Mouse (Mus musculus): Measurements from ENCODE around the gene 4933430I17Rik. TPM values are rescaled to one million over a fixed set of nuclear protein-coding genes. Genes with fewer than 3 reads are reported as not detected.

The 4933430I17Rik gene
- polyA plus RNA-seq, 1 experiment from 2014 or later = 0.49 TPM

DNA sequence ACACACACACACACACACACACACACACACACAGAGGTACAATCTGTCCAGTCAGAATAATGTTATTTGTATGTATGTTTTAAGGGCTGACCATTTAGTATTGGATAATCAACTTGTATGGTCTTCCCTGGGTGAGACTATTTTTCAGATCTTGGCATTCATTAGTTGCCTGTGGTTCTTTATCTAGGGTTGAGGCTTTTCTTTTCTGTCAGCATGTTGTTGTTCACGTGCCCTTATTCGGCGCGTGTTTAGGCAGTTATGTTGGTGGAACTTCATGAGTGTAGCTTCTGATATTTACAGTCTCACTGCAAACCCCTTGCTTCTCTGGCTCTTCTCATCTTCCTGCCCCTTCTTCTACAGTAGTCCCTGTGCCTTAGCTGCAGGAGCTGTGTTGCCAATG, 2.5 kb downstream of the 4933430I17Rik start:
- 82% methylated on average over 4 of the region's 4 CpGs for WGBS
- no peaks in the 10 kb centered on the region for H3K27me3 ChIP-seq (ENCODE audit: insufficient read depth, low read length)

DNA sequence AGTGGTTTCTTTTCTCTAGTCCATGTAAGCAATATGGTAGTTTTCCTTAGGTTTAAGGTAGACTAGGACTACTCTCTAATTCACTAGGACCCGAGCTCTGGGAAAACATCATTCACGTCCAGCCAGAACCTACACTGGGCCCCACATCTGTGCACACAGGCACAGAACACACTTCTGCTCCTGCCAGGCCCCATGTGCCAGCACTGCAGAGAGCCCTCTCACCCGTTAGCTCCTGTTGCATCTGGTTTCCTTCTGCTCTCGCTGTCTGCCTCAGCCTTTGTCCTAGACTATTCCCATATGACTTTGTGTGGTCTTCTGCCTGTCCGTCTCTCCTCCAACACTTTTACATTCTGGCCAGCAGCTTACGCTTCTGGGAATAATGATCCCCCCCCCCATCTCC, 8.6 kb downstream of the 4933430I17Rik start:
- Histone ChIP-seq H3K27me3 (ENCODE audit: insufficient read depth, low read length) (no peaks in the 10 kb centered on the region), H3K27ac (ENCODE audit: low read length) (no peak overlapping the region), H3K9ac (replicated peaks; ENCODE audit: low read length) (no peak overlapping the region), H3K4me2 (replicated peaks; ENCODE audit: low read depth, low read length) (no peak overlapping the region), H3K4me1 (ENCODE audit: insufficient read depth, low read length) (no peaks in the 10 kb centered on the region), H3K4me3 (ENCODE audit: low read length) (no peak overlapping the region), H3K36me3 (ENCODE audit: insufficient read depth, low read length) (no peaks in the 10 kb centered on the region), H3K9me3 (ENCODE audit: low read length) (no peaks in the 10 kb centered on the region)
- 90% methylated on average over 6 of the region's 6 CpGs for WGBS
- ATAC-seq (ENCODE audit: low FRiP score, low TSS enrichment) = no peak

More for the DNA sequence above, 2.5 kb downstream of the 4933430I17Rik start:
- Histone ChIP-seq H3K4me3 (ENCODE audit: low read length) (no peak overlapping the region), H3K36me3 (ENCODE audit: insufficient read depth, low read length) (peaks cover 5% of the 10 kb centered on the region; the same call in 1 of the 2 replicates), H3K4me1 (ENCODE audit: insufficient read depth, low read length) (peaks cover 6% of the 10 kb centered on the region), H3K9ac (replicated peaks; ENCODE audit: low read length) (no peak overlapping the region), H3K27ac (ENCODE audit: low read length) (no peak overlapping the region), H3K9me3 (ENCODE audit: low read length) (no peaks in the 10 kb centered on the region), H3K4me2 (replicated peaks; ENCODE audit: low read depth, low read length) (no peak overlapping the region)
- no peak for ATAC-seq (ENCODE audit: low FRiP score, low TSS enrichment)

DNA sequence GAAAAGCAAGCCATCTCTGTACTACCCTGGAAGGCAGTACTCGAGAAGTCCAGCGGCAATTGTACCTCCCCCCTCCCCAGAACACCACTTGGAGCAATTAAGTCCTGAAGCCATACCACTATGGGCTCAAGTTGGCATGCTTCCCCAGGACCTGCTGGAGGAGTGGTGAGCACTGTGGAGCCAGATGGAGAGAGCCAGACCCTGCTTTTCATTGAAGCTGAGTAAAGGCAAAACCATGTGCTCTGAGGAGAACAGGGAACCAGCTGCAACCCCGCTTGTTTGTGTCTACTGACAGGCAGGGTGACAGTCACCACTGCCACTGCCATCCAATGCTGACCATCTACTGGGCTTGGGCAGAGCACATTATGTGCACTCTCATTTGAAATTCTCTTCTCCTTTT, 16.6 kb downstream of the 4933430I17Rik start:
- no peaks in the 10 kb centered on the region for H3K4me1 ChIP-seq (ENCODE audit: insufficient read depth, low read length)
- no peak overlapping the region for H3K9ac ChIP-seq (replicated peaks; ENCODE audit: low read length)
- no peaks in the 10 kb centered on the region for H3K36me3 ChIP-seq (ENCODE audit: insufficient read depth, low read length)
- no peak overlapping the region for H3K27ac ChIP-seq (ENCODE audit: low read length)
- no peak overlapping the region for H3K4me3 ChIP-seq (ENCODE audit: low read length)
- ATAC-seq (ENCODE audit: low FRiP score, low TSS enrichment) = no peak
- H3K27me3 ChIP-seq (ENCODE audit: insufficient read depth, low read length) = no peaks in the 10 kb centered on the region
- no peaks in the 10 kb centered on the region for H3K9me3 ChIP-seq (ENCODE audit: low read length)
- H3K4me2 ChIP-seq (replicated peaks; ENCODE audit: low read depth, low read length) = no peak overlapping the region
- WGBS = 82% methylated on average over 3 of the region's 3 CpGs

DNA sequence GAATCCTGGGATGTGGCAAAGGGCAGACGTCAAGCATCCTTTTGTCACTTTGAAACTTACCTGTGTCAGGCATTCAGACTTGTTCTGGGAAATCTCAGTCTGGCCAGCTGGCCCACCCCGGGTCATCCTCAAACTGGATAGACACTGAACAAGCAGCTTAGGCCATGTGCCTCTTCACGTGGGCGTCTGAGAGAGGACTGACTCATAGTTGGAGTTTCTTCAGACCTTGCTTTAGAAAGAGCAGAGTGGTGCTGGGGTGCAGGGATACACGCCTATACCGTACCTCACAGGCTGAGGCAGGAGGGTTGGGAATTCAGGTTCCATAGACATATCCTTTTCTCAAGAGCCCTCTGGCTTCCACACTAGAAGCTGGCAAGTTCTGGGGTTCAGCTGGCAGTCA, 18.6 kb downstream of the 4933430I17Rik start:
- Histone ChIP-seq H3K4me2 (replicated peaks; ENCODE audit: low read depth, low read length) (no peak overlapping the region), H3K9me3 (ENCODE audit: low read length) (no peaks in the 10 kb centered on the region), H3K4me1 (ENCODE audit: insufficient read depth, low read length) (no peaks in the 10 kb centered on the region), H3K4me3 (ENCODE audit: low read length) (no peak overlapping the region), H3K36me3 (ENCODE audit: insufficient read depth, low read length) (no peaks in the 10 kb centered on the region), H3K9ac (replicated peaks; ENCODE audit: low read length) (no peak overlapping the region), H3K27me3 (ENCODE audit: insufficient read depth, low read length) (no peaks in the 10 kb centered on the region), H3K27ac (ENCODE audit: low read length) (no peak overlapping the region)
- ATAC-seq (ENCODE audit: low FRiP score, low TSS enrichment) = no peak
- WGBS = 86% methylated on average over 6 of the region's 6 CpGs

DNA sequence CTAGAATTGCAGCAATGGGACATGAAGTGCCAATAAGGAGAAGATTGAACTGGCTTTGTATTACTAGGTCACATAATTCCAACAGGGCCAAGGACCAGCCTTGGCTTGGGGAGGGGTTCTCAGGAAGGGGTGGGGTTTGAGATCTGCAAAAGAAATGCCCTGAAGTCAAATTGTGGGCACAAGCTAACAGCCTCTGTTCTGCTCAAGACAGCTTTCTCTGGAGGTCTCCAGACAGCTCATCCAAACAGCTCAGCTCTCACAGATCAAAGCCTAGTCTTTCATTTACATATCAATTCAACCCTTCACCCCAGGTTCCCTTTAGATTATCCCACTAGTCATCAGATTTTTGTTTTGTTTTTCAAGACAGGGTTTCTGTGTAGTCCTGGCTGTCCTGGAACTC, 19.6 kb downstream of the 4933430I17Rik start:
- no peaks in the 10 kb centered on the region for H3K4me1 ChIP-seq (ENCODE audit: insufficient read depth, low read length)
- H3K27me3 ChIP-seq (ENCODE audit: insufficient read depth, low read length) = no peaks in the 10 kb centered on the region
- ATAC-seq (ENCODE audit: low FRiP score, low TSS enrichment) = no peak
- H3K4me3 ChIP-seq (ENCODE audit: low read length) = no peak overlapping the region
- H3K27ac ChIP-seq (ENCODE audit: low read length) = no peak overlapping the region
- H3K9me3 ChIP-seq (ENCODE audit: low read length) = no peaks in the 10 kb centered on the region
- no peak overlapping the region for H3K9ac ChIP-seq (replicated peaks; ENCODE audit: low read length)
- H3K4me2 ChIP-seq (replicated peaks; ENCODE audit: low read depth, low read length) = no peak overlapping the region
- H3K36me3 ChIP-seq (ENCODE audit: insufficient read depth, low read length) = no peaks in the 10 kb centered on the region

DNA sequence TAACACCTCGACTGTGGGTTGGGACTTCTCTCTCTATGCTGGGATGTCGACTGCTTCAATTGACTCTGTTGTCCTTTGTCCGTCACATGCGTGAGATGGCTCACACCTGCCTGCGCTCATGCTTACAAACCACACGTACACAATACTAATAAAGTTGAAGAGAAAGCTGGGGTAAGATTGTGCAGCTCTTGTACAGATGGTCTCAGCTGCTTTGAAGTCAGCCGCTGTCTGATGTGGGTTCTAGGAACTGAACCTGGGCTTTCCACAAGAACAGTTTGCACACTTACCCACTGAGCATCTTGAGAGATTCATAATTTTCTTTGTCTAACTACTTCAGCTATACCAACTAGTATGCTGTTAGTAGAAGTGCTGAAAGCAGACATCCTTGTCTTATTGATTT, 26.8 kb downstream of the 4933430I17Rik start:
- Histone ChIP-seq H3K4me2 (replicated peaks; ENCODE audit: low read depth, low read length) (no peak overlapping the region), H3K9ac (replicated peaks; ENCODE audit: low read length) (no peak overlapping the region), H3K36me3 (ENCODE audit: insufficient read depth, low read length) (no peaks in the 10 kb centered on the region), H3K27ac (ENCODE audit: low read length) (no peak overlapping the region), H3K27me3 (ENCODE audit: insufficient read depth, low read length) (no peaks in the 10 kb centered on the region), H3K4me3 (ENCODE audit: low read length) (no peak overlapping the region), H3K4me1 (ENCODE audit: insufficient read depth, low read length) (no peaks in the 10 kb centered on the region), H3K9me3 (ENCODE audit: low read length) (no peaks in the 10 kb centered on the region)
- no peak for ATAC-seq (ENCODE audit: low FRiP score, low TSS enrichment)
- WGBS = 70% methylated on average over 7 of the region's 7 CpGs

DNA sequence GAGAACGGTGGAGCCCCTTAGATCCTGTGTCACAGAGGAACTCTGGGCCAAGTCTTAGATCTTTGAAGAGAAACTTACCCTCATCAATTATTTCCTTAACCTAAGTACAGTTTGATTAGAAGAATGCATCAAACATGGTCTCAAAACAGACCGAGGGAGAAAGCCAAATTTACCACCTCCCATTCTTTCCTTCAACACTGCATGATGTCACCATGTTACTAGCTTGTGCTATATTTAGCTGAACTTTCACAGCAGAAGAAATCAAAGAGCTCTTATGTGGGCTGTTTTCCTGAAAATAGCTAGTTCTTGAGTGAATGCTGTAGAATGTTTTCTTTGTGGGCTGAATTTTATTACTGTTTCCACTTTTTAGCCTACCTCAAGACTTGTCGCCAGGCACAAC, 32.3 kb downstream of the 4933430I17Rik start:
- WGBS = 50% methylated on average over 3 of the region's 3 CpGs
- no peak overlapping the region for H3K4me3 ChIP-seq (ENCODE audit: low read length)
- ATAC-seq (ENCODE audit: low FRiP score, low TSS enrichment) = no peak

DNA sequence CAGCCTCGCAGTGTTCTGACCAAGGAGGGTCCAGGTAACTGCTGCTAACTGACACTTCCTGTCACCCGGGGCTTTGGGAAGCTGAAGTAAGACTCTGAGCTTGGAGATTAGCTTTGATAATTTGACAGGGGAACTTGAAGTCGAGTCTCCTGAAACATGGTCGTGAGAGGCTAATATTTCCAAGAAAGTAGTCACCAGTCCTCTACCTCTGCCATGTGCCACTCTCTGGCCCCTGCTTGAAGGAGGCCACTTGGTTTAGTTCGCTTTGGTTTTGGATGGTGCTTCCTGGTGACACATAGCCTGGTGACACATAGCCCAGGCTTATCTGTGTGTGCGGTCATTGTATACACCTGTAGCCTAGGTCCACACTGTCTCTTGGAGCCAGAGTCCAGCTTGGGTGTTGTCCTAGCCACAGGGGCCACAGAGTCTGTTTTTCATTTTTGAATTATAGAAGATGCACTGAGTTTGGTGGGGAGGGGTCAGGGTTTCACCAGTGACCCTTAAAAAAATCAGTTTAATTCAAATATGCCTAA, 34.7 kb downstream of the 4933430I17Rik start, which contains the start of gene Rgs3:
Gene Rgs3, plus strand, starts transcription at position 51 of the 533 bp plus-strand sequence.
- no peak within 1 kb of the TSS for H3K4me2 ChIP-seq (replicated peaks; ENCODE audit: low read depth, low read length)
- ATAC-seq (ENCODE audit: low FRiP score, low TSS enrichment) = no peak
- 58% methylated on average over 6 of the region's 6 CpGs for WGBS
- H3K4me1 ChIP-seq (ENCODE audit: insufficient read depth, low read length) = no peaks in the 10 kb centered on the region; the same call in 1 of the 2 replicates
- H3K27ac ChIP-seq (ENCODE audit: low read length) = no peak within 1 kb of the TSS
- H3K27me3 ChIP-seq (ENCODE audit: insufficient read depth, low read length) = no peaks in the 10 kb centered on the region
- H3K4me3 ChIP-seq (ENCODE audit: low read length) = no peak within 1 kb of the TSS
- H3K9ac ChIP-seq (replicated peaks; ENCODE audit: low read length) = no peak within 1 kb of the TSS
- H3K9me3 ChIP-seq (ENCODE audit: low read length) = no peaks in the 10 kb centered on the region
- no peaks in the 10 kb centered on the region for H3K36me3 ChIP-seq (ENCODE audit: insufficient read depth, low read length)

More for the DNA sequence above, 32.3 kb downstream of the 4933430I17Rik start:
- Histone ChIP-seq H3K9ac (replicated peaks; ENCODE audit: low read length) (no peak overlapping the region), H3K9me3 (ENCODE audit: low read length) (no peaks in the 10 kb centered on the region), H3K4me2 (replicated peaks; ENCODE audit: low read depth, low read length) (no peak overlapping the region), H3K36me3 (ENCODE audit: insufficient read depth, low read length) (no peaks in the 10 kb centered on the region), H3K27me3 (ENCODE audit: insufficient read depth, low read length) (no peaks in the 10 kb centered on the region), H3K4me1 (ENCODE audit: insufficient read depth, low read length) (no peaks in the 10 kb centered on the region), H3K27ac (ENCODE audit: low read length) (no peak overlapping the region)

DNA sequence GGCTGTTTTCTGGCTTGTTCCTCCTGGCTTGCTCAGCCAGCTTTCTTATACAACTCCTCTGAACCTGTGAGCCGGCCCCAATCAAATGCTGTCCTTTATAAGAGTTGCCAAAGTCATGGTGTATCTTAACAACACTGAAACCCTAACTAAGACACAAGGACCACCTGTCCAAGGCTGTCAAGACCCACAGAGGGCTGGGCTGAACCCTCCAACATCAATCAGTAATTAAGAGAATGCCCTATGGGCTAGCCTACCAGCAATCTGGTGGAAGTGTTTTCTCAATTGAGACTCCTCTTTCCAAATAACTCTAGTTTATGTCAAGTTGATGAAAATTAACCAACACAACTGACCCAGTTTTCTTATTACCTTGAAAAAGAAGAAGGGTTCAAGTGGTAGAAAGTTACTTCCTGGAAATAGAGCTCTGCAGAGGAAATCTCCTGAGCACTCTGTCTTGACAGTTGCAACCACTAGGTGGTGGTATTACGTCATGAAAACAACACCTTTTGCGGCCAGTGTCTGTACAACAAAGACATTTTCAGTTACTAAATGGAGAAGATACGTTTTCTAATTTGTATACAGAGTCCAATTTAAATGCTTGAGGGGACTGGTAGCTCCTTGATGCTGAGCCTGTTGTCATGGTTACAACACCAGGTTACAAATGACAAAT, 35.9 kb downstream of the 4933430I17Rik start:
- peaks cover under 1% of the 10 kb centered on the region; the same call in 1 of the 2 replicates for H3K4me1 ChIP-seq (ENCODE audit: insufficient read depth, low read length)
- peak; percentile 69; the same call in 1 of the 2 replicates for ATAC-seq (ENCODE audit: low FRiP score, low TSS enrichment)
- no peaks in the 10 kb centered on the region for H3K9me3 ChIP-seq (ENCODE audit: low read length)

DNA sequence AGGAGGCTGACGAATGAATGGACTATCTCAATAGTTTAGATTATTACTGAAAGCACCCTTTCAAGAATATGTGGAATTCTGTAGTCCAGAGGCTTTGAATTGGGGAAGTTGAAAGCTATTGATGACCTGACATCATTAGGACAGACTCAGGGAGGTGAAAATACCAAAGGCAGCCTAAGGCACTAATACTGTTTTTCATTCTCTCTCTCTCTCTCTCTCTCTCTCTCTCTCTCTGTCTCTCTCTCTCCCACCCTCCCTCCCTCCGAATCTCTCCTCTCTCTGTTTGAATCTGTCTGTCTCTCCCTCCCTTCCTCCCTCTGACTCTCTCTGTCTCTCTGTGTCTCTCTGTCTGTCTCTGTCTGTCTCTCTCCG, 36.4 kb downstream of the 4933430I17Rik start:
- H3K4me1 ChIP-seq (ENCODE audit: insufficient read depth, low read length) = peaks cover 6% of the 10 kb centered on the region; the same call in 1 of the 2 replicates
- H3K27me3 ChIP-seq (ENCODE audit: insufficient read depth, low read length) = no peaks in the 10 kb centered on the region
- H3K9ac ChIP-seq (replicated peaks; ENCODE audit: low read length) = no peak overlapping the region
- H3K9me3 ChIP-seq (ENCODE audit: low read length) = no peaks in the 10 kb centered on the region
- no peak overlapping the region for H3K4me2 ChIP-seq (replicated peaks; ENCODE audit: low read depth, low read length)
- no peak overlapping the region for H3K4me3 ChIP-seq (ENCODE audit: low read length)
- no peak for ATAC-seq (ENCODE audit: low FRiP score, low TSS enrichment)
- 69% methylated on average over 3 of the region's 3 CpGs for WGBS
- H3K27ac ChIP-seq (ENCODE audit: low read length) = no peak overlapping the region
- H3K36me3 ChIP-seq (ENCODE audit: insufficient read depth, low read length) = no peaks in the 10 kb centered on the region

More for the DNA sequence above, 35.9 kb downstream of the 4933430I17Rik start:
- Histone ChIP-seq H3K27me3 (ENCODE audit: insufficient read depth, low read length) (no peaks in the 10 kb centered on the region), H3K9ac (replicated peaks; ENCODE audit: low read length) (no peak overlapping the region), H3K4me2 (replicated peaks; ENCODE audit: low read depth, low read length) (no peak overlapping the region), H3K27ac (ENCODE audit: low read length) (no peak overlapping the region), H3K4me3 (ENCODE audit: low read length) (no peak overlapping the region), H3K36me3 (ENCODE audit: insufficient read depth, low read length) (no peaks in the 10 kb centered on the region)
- 22% methylated on average over 4 of the region's 4 CpGs for WGBS

Measured in kidney, embryonic 16.5 days (tissue).